Mouse (Mus musculus): ENCODE measurements around the gene Naa60. TPM values are rescaled to one million over a fixed set of nuclear protein-coding genes. Genes with fewer than 3 reads are reported as not detected.

Gene Naa60
- total RNA-seq, 1 experiment from 2014 or later: 39.6 TPM

Other genes starting within 250 kb of the Naa60 start
- gene Mefv, start 154.3 kb upstream of the Naa60 start, total RNA-seq (2017): 3.9 and 7.0 TPM in 2 replicates
- gene Zfp263, start 128.3 kb upstream of the Naa60 start, total RNA-seq (2017): 45.4 and 46.5 TPM in 2 replicates
- not detected in 2 replicates for gene Olfr15, start 41.5 kb upstream of the Naa60 start, total RNA-seq (2017)
- gene Zfp174, start 25.1 kb upstream of the Naa60 start, total RNA-seq (2017): 0.73 and 0.87 TPM in 2 replicates
- 9.1 and 10.3 TPM in 2 replicates for gene Zfp597, start 12.2 kb downstream of the Naa60 start, total RNA-seq (2017)
- gene Gm20695, start 12.3 kb downstream of the Naa60 start, total RNA-seq (2017): 0.41 TPM in 1 of 2 replicates, not detected in the other
- 2.3 TPM in 1 of 2 replicates, not detected in the other for gene 1700037C18Rik, start 36.3 kb downstream of the Naa60 start, total RNA-seq (2017)
- 51.3 and 55.6 TPM in 2 replicates for gene Cluap1, start 36.4 kb downstream of the Naa60 start, total RNA-seq (2017)
- gene Nlrc3, start 104.3 kb downstream of the Naa60 start, total RNA-seq (2017): 4.5 and 5.7 TPM in 2 replicates
- gene Slx4, start 131.4 kb downstream of the Naa60 start, total RNA-seq (2017): 23.5 and 33.1 TPM in 2 replicates
- 0.32 TPM in 1 of 2 replicates, not detected in the other for gene Dnase1, start 164.6 kb downstream of the Naa60 start, total RNA-seq (2017)
- gene Trap1, start 205.5 kb downstream of the Naa60 start, total RNA-seq (2017): 154 and 169 TPM in 2 replicates